Mouse (Mus musculus): Measurements from ENCODE around the gene Il4i1.
"Not testable (repeated sequence)": the region's sequence is repeated elsewhere in the genome, so short reads cannot be mapped to it uniquely, and the experiment has no call there.

The Il4i1 gene

DNA sequence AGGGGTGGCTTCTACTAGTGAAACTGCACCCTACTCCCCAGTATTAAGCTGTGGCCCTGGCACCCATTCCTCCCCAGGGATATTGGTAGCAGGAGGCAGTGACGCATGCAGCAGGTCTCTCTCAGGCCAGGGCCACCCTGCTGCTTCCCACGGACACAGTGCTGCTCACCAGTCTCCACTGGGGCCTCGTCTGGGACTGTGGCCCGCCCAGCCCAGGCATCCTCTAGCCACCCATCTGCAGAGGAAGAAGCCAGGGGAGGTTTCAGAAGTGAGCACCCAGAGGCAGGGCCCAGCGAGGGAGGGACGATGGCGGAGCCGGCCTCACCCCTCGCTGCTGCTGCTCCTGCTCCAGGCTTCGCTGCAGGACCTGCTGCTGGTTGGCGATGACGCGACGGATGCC, 47.0 kb downstream of the Il4i1 start:
- in situ Hi-C loops (cut with MboI, MseI): no loop called here

DNA sequence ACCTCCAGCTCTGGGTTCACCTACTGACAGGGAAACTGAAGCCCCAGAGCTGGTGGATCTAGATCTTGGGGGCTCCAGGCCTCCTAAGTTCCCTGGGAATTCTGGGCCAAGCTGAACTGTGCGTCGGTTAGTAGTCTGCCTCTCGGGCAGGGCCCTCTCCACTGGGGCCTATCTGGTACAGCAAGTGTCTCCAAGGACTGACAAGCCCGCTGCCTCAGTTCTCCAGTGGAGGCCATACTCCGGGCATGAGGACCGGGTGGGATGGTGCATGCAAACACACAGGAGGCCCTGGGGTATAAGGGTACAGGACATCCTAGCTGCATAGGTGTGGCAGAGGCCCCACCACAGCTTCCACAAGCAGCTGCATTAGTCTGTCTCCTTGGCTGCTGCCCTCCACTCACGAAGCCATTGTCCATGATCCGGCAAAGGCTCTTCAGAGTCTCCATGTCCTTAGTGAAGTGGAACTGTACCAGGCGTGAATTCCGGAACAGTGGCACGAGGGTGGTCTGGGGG, 47.9 kb downstream of the Il4i1 start:
- in situ Hi-C loops (cut with MboI, MseI): no loop called here

DNA sequence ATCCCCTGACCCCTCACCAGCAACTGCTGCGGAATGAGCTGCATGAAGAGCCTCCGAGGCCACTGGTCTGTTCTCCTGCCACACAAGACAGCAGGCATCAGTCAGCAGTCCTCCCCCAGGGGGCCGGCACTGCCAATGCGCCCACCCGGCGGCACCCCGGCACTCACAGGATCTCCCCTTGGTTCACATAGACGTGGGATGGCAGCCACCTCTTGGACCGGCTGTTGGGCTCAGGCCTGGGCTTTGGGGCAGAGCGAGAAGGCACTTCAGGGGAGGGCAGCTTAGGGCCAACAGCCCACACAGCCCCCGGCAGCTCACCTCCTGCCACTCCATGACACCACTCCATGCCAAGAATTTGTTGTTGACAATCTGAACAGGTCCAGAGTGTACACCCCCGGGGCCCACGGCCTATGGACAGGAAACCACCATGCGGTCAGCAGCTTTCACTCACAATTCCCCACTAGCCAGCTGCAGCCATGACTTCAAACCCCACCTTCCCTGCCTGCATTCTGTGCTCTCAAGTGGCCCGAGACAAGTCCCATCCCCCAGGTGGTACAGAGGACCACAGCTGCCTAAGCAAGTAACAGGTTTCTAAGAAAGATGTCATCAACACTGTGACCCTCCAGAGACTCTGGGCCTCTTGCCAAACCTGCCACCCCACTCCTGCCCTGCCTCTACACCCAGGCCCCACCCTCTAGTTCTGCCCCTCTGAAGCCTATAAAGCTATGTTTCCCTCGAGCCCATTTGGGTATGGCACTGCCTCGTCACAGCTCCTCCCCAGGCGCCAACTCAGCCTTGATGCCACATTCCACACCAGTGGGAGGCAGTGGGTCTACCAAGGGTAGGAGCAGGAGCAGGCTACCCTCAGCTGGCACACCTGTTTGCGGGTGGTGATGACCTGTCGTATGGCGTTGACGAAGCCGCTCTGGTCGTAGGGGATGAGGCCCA, 48.7 kb downstream of the Il4i1 start:
- in situ Hi-C loops (cut with MboI, MseI): no loop called here

DNA sequence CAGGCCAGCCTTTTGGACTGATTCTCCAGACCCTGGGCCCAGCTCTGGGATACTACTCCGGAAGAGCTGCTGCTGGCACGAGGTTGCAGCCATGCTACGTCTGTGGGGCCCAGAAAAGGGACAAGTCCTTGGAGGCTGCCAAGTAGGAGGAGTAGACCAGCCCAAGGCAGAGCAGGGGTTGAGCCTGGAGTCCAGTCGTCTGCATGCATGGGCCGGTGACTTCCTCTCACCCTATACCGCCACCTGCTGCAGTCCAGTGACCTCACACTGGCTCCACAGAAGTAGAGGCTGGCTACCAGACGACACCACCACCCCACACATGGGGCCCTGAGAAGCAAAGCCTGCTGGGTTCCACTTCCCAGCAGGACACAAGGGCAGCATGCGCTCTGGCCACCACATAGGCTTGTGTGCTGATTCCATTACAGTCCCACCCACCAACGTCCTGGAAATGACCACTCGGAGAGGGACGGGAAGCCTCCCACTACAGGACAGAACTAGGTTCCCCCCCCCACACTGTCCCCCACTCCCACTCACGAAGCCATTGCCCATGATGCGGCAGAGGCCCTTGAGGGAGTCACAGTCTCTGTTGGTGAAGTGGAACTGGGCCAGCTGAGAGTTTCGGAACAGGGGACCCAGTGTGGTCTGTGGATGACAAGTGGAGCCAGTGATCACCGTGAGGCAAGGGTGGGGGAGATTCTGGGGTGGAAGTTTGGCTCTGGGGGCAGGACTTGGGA, 50.3 kb downstream of the Il4i1 start:
- in situ Hi-C loops (cut with MboI, MseI): no loop called here

DNA sequence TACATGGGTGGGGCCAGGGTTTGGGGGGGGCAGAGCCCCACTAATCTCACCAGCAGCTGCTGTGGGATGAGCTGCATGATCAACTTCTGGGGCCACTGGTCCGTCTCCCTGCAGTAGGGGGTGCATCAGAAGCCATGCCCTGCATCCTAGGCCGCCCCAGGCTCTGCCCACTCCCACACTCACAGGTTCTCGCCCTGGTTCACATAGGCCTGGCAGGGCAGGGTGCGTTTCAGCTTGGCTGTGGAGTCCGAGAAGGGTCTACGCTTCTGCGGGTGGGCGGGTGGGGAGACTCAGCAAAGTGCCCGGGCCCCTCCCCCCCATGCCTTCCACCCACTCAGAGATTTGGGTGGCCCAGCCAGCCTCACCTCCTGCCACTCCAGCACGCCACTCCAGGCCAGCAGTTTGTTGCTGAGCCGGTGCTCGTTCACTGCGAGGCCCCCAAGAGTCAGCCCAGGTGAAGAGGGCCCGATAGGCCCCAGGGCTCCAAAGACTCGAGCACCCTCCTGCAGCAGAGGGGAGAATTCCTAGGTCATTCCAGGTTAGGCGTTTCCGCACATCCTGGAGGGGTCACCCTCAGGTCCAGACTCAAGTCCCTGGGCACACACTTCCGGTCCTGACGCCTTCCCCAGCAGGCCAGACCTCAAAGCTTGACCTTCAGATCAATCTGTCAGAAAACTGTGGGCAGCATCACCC, 51.0 kb downstream of the Il4i1 start:
- in situ Hi-C loops (cut with MboI, MseI): no loop called here

DNA sequence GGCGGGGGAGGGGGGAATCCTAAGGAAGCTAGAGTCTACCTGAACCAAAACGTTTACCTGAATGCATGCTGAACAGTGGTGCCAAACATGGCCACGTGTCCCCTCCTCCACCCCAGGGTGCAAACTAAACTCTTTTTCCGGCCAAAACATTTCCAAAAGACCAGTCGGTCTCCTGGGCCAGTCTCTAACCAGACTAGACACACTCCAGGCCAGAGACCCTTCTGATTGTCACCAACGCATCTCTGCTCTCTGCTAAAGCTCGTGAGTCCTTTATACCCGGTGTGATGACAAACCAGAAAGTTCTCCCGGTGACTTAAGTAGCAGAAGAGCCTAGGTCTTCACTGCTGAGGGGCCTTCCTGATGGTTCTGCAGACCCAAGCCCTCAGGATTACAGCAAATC, 51.6 kb downstream of the Il4i1 start:
- in situ Hi-C loops (cut with MboI, MseI): no loop called here

DNA sequence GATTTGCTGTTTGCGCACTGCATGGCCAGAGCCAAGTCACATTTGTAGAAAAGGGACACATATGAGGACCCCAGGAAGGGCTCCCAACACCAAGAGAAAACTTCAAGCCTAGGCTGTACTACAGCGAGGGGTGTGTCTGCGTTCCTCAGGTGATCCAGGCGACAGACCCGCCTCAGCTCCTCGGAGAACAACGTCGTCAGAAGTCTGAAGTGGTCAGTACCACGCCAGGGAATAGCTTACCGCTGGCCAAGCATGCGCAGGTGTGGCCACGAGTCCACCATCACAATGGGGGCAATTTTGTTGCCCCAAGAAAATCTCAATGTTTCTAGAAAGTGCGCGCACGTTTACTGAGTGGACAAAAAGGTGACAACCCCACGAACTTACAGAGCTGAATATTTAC, 52.3 kb downstream of the Il4i1 start:
- in situ Hi-C loops (cut with MboI, MseI): no loop called here

DNA sequence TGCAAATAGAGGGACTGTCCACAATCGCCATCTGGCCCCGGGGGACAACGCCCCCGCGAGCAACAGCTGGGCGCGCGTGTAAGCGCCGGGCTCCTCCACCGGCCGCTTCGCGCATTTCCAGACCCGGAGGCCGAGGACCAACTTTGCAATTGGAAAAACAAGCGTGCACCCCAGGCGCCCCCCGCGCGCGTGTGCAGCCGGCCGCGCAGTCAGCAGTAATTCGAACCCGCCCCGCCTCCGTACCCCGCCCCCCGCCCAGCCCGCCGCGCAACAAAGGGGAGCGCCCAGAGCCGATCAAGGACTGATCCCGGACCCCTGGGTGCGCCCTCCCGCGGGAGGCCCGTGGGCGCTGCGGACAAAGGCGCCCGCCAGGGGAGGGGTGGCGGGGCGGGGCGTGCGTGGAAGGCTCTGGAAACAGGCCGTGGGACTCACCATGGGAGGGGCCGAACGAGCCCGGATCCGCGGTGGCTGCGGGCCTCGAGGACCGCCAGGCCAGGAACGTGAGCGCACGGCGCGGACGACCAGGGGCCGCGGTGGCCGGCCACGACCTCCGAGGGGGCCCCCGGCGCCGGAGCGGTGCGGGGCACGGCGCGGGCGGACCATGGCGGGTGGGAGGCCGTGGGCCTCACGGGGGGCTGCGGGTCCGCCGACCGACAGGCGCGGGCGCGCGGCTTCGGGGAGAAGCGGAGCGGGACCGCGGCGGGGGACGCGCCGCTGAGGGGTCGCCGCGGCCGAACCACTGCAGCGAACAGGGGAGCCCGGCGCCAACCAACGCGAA, 52.9 kb downstream of the Il4i1 start:
- in situ Hi-C loops (cut with MboI, MseI): no loop called here

DNA sequence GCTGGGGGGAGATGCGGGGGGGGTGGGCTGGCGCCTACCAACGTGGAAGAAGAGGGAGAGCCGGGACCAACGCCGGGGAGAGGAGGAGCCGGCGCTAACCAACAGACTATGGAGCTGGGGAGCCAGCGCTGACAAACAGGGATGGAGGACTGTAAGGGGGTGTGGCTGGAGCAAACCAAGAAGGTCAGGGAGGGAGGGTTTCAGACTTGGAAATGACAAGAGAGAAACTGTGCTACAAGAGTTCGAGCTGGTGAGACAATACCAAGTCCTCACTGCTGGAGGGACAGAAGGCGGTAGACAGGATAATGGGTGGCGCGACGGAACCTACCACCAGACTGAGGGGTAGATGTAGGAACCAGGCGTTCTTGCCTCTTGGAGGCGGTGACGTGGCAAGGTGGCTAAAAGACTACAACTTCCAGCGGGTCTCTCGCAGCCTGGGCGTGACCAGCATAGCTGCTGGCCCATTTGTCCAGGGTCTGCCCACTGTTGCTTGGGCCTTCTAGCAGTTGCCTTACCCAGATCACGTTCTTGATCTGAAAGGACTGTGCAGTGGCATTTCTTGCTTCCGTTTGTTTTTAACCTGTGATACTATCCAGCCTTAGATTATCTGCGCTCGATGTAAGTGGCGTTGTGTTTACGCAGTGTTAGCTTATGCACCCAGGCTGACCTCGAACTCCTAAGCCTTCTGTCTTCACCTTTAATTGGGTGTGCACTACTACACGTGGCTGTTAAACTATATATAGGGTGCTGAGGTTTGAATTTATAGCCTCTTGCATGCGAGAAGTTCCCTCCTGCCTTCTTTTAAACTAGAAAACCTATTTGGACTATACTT, 53.7 kb downstream of the Il4i1 start, which contains the start of gene Ptov1:
Ptov1 (minus strand) TSS at position 92 of the 832 bp plus-strand sequence.
- in situ Hi-C loops (cut with MboI, MseI): no loop called here

DNA sequence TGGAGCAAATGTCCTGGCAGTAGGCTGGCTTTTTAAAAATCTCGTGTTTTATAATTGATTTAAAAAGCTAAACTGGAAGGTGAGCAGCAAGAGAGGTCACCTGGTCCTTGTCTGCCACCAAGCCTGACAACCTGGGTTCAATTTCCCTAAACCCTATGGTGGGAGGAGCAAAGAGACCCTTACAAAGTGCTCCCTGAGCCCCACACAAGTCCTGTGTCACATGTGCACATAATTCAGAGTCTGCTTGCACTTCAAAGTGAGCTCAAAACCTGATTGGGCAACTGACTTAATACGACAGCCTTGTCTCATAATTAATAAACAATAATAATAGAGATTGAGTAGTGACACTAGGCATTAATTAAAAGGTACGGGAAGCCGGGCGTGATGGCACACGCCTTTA, 54.4 kb downstream of the Il4i1 start:
- in situ Hi-C loops (cut with MboI, MseI): no loop called here

DNA sequence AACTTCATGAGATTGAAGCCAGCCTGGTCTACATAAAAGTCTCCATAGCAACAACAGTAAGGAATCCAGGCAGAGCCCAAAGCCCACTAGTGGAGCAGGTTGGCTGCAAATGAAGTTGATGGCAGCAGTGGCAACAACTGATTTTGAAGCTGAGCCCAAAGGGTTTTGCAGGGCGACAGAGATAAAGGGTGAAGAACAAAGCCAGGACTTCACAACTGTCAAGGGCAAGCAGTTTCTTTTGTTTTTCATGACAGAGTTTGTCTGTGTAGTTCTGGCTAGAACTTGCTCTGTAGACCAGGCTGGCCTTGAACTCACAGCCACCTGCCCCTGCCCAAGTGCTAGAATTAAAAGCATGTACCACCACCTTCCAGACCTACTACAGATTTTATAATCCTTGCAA, 55.0 kb downstream of the Il4i1 start:
- in situ Hi-C loops (cut with MboI, MseI): no loop called here

DNA sequence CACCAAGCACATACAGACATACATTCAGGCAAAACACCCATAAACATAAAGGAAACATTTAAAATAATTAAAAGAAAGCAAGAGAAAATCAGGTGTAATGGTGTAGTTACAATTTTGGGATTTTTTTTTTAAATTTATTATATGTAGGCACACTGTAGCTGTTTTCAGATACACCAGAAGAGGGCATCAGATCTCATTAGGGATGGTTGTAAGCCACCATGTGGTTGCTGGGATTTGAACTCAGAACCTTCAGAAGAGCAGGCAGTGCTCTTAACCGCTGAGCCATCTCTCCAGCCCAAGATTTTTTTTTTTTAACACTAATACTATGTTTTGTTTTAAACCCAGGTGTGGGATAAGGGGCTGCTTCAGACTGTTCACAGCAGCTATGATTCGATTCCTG, 55.6 kb downstream of the Il4i1 start:
- in situ Hi-C loops (cut with MboI, MseI): not testable (repeated sequence)

DNA sequence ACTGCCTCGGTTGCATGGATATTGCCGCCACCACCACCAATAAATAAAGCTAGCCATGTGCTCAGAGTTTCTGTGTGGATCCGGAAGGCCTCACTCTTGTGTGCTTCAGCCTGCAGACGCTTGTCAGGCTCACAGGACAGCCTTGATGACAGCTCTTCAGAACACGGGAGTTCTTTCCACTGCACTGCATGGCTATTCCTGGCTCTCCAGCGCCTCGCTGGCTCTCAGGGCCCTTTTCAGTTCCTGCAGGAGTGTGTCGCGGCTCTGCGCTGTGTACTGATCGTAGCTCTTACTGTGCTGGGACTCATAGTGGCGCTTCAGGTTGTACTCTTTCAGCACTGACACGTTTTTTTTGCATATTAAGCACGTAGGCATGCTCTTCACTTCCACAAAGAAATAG, 61.6 kb downstream of the Il4i1 start:
- in situ Hi-C loops (cut with MboI, MseI): no loop called here

DNA sequence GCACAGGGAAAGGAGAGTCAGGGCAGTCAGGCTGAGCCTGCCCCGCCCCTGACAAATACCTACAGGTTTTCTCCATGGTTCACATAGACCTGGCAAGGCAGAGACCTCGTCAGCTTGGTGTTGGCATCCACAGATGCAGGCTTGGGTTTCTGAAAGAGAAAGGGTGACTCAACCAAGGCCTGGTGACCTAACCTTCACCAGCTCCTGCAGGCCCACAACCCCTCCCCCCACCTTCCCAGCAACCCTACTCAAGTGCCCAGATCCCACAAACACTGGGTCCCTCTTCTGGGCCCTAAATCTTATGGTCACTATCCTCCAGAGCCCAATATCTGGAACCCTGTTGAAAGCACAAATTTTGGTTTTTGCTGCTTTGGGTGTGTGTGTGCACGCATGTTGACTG, 66.8 kb downstream of the Il4i1 start:
- in situ Hi-C loops (cut with MboI, MseI): no loop called here

DNA sequence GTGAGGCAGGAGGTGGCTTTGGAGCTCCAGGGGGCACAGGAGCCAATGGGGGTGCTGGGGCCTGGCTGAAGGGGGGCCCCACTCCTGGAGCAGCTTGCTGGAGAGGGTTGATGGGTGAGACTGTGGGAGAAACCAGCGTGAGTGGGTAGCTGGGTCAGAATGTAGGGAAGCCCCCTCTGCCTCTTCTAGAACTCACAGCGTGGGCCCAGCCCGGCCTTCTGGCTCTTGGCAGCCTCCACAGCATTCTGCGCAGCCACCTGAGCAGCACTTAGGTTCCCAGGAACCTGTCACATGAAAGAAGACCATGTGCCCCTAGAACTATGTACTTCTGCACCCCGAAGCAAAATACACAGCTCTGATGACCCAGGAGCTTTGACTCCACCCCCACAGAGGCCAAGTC, 68.5 kb downstream of the Il4i1 start:
- in situ Hi-C loops (cut with MboI, MseI): no loop called here

DNA sequence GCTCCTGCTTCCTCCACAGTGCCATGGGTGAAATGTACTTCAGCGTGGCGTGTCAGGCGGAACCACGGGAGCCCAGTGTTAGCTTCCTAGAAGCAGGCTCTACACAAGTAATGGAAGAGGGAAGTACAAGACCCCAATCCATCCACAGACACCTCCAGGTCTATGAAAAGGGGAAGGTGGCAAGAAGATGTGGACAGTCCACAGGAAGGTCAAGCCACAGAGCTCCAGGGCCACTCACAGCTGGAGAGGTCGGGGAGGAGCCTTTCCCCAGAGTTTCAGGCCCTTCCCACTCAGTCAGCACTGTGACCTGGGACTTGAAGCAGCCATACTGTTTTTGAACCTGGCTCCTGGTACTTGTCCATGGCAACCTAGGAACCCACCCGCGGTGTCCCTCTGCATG, 70.8 kb downstream of the Il4i1 start:
- in situ Hi-C loops (cut with MboI, MseI): no loop called here

DNA sequence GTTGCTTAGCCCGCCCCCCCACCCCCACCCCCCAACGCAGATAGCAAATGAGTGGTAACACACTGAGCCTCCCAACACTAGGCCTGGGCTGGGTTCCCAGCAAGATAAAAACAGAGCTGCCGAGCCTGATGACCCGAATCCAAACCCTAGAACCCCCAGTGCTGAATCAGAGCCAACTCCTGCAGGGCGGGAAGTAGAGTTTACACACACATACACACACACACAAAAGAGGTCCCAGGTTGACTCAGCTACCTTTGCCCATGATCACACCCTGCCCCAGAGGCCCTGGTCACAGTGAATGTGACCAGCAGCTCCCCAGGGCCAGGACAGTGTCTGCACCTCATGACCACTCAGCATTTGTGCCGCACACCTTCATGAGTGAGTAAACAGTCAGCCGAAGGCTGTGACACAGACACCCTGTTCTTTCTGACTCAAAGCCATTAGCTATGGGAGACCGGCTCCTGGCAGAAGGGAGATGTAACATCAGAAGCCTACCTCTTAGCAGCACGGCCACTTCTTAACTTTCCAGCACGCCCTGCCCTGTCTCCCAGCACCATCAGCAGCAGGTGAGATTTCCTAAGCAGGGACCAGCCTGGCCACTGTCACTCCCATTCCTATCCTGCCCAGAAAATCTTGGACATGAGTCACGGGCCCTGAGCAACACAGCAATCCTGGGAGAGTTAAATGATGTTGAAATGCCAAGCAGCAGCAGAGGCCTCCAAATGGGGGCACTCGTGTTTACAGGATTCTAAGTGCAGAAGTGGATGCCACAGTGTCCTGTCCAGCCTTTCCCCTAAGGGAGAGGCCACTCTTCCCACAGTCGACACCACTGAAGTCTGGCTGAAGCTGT, 72.3 kb downstream of the Il4i1 start:
- in situ Hi-C loops (cut with MboI, MseI): no loop called here

DNA sequence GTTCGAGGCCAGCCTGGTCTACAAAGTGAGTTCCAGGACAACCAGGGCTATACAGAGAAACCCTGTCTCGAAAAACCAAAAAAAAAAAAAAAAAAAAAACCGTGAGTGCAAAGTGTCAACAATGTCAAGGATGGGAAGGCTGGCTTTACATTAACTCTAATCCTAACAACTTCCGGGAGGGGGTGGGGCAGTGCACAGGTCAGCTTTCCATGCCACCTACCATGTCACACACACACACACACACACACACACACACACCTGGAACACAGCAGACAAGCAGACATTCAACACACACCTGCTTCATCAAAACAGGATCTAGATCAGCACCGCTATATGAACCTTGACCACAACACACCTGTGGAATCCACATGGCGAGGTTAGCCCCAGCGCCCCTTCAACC, 74.0 kb downstream of the Il4i1 start:
- in situ Hi-C loops (cut with MboI, MseI): loop anchor here (10.0 kb wide), 1 partner anchor 335 kb away; the partner anchor contains the start of gene Nr1h2
